Mouse (Mus musculus) stomach, postnatal 0 days (tissue): ENCODE results near the gene Gm29797. TPM values are rescaled to one million over a fixed set of nuclear protein-coding genes. Genes with fewer than 3 reads are reported as not detected.

Experiments
- ATAC-seq: fragments of 200-750 bp; cut with Nextera tagmentation; 2 replicates; pipeline ENCODE4 v1.8.0; 2017; ENCODE audit not compliant: low FRiP score, low TSS enrichment
- DNase-seq: peaks from one replicate; pipeline ENCODE4 v3.0.0-alpha.2; 2016; ENCODE audit warnings: low spot score
- H3K27ac ChIP-seq: fragments of 300-500 bp; sonication (generic); replicated peaks from 2 replicates; pipeline ENCODE4 v1.5.1; 2014; ENCODE audit warnings: mild to moderate bottlenecking, control low read depth
- H3K27me3 ChIP-seq: fragments of 300-500 bp; sonication (generic); 2 replicates; pipeline ENCODE4 v1.6.1; 2014; ENCODE audit warnings: low read length; ENCODE audit not compliant: control insufficient read depth, insufficient read depth
- H3K36me3 ChIP-seq: fragments of 300-500 bp; sonication (generic); 2 replicates; pipeline ENCODE4 v1.6.1; 2014; ENCODE audit warnings: low read length, mixed read lengths; ENCODE audit not compliant: control insufficient read depth, insufficient read depth
- H3K4me1 ChIP-seq: fragments of 300-500 bp; sonication (generic); replicated peaks from 2 replicates; pipeline ENCODE4 v1.6.1; 2014; ENCODE audit warnings: antibody characterized with exemption; ENCODE audit not compliant: control insufficient read depth, insufficient read depth
- H3K4me2 ChIP-seq: fragments of 300-500 bp; sonication (generic); replicated peaks from 2 replicates; pipeline ENCODE4 v1.6.1; 2014; ENCODE audit warnings: low read depth, mild to moderate bottlenecking, control low read depth, moderate library complexity
- H3K4me3 ChIP-seq: fragments of 300-500 bp; sonication (generic); 2 replicates; pipeline ENCODE4 v1.5.1; 2014; ENCODE audit warnings: low read depth, low read length, control low read depth
- H3K9ac ChIP-seq: fragments of 300-500 bp; sonication (generic); 2 replicates; pipeline ENCODE4 v1.6.1; 2014; ENCODE audit warnings: mild to moderate bottlenecking, low read length, control low read depth, mixed read lengths
- H3K9me3 ChIP-seq: fragments of 300-500 bp; sonication (generic); 2 replicates; pipeline ENCODE4 v1.6.1; 2016; ENCODE audit warnings: low read length; ENCODE audit not compliant: control insufficient read depth
- CTCF ChIP-seq: IDR thresholded peaks from 2 replicates; pipeline ENCODE4 v1.5.1; 2016; ENCODE audit warnings: antibody characterized with exemption, low read depth, mild to moderate bottlenecking, moderate library complexity
- EP300 ChIP-seq: optimal IDR thresholded peaks from 2 replicates; pipeline ENCODE3; 2016; ENCODE audit warnings: antibody characterized with exemption
- WGBS: fragments of 180-500 bp; shearing (Covaris S2); extraction: QIAGEN DNeasy Blood & Tissue Kit; methylation state at CpG from one replicate; pipeline ENCODE4 v1.1.7; 2014; 5-methylcytosine and 5-hydroxymethylcytosine counted together
- polyA plus RNA-seq: library from polyadenylated mRNA; unstranded; fragments of >200 nt; fragmentation: Nextera tagmentation; extraction: Ambion mirVana; gene quantifications from 2 replicates; pipeline ENCODE4 v1.2.1, GENCODE M21; 2015

Gm29797 gene
- polyA plus RNA-seq, 1 experiment from 2014 or later = not detected

DNA sequence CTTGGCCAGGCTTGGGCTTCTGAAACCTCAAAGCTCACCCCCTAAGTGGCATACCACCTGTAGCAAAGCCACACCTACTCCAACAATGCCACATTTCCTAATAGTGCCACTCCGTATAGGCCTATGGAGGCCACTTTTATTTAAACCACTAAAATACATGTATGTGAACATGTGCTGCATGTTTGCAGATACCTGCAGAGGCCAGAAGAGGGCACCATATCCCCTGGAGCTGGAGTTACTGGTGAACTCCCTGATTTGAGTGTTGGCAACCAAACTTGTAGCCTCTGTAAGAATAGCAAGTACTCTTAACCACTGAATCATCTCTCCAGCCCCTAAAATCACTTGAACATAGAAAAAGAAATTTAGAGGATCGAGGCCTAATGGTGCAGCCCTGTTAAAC lies 12.5 kb upstream of the Gm29797 start:
- DNase-seq (peak; percentile 46), ATAC-seq (no peak)
- TF ChIP-seq EP300 = no peak
- TF ChIP-seq CTCF = peak; percentile 80
- Histone ChIP-seq H3K36me3 (peaks cover 33% of the 10 kb centered on the region), H3K4me2 (no peak overlapping the region), H3K27ac (no peak overlapping the region), H3K27me3 (no peaks in the 10 kb centered on the region), H3K9me3 (no peaks in the 10 kb centered on the region), H3K4me3 (no peak overlapping the region), H3K4me1 (no peaks in the 10 kb centered on the region), H3K9ac (no peak overlapping the region)
- WGBS = 99% methylated on average over 2 of the region's 2 CpGs

DNA sequence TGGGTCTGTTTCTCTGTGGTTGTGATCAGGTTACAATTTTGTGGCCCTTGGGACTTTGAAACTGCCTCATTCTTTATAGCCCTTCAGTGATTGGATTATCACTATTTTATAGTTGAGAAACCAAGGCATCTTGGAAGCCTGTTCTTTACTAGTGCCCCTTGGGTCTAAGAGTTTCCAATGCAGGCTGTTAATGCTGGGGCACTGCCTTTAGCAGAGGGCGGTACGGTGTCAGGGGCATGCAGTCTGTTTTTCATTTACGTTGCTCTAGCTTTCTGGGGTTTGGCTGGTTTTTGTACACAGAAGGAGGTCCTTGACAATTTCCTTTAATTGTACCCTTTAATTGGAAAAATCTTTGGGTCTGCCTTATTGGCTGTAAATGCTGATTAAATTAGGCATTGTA lies 11.2 kb upstream of the Gm29797 start:
- ATAC-seq = no peak
- 92% methylated on average over 3 of the region's 3 CpGs for WGBS
- H3K36me3 ChIP-seq = peaks cover 33% of the 10 kb centered on the region

DNA sequence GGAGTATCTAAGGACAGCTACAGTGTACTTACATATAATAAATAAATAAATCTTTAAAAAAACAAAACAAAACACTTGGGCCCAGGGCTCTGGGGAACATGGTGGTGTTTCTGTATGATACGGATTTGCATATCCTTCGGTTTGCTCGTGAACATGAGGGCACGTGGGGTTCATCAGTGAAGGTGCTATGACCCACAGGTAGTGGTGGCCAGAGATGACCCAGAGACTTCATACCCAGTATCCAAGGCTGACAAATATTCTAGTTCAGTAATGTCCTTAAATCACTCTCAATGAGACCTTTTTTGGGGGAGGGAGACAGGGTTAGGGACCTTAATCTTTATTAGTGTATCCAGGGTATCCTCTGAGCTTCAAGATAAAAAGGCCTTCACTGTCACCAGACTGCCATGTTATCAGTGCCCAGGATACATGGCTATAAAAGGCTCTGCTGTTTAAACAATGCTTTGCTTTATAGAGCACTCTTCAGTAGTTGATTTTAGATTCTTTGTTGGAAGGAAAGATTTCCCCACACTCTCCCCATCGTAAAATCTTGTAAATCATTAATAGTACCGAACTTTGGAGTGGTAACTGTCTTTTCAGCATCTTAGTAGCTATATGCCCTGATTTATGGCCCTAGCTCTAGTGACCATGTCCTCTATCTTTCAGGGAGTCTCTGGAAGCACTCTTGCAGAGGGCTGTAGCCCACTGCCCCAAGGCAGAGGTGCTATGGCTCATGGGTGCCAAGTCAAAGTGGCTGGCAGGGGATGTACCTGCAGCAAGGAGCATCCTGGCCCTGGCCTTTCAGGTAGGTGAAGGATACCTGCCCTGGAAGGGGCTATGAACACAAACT lies 10.0 kb upstream of the Gm29797 start:
- 85% methylated on average over 6 of the region's 6 CpGs for WGBS
- Histone ChIP-seq H3K27ac (no peak overlapping the region), H3K4me2 (no peak overlapping the region)

More for the DNA sequence above, 11.2 kb upstream of the Gm29797 start:
- no peak for DNase-seq
- no peaks in the 10 kb centered on the region for H3K4me1 ChIP-seq
- H3K27me3 ChIP-seq = no peaks in the 10 kb centered on the region
- no peak overlapping the region for H3K4me3 ChIP-seq
- H3K9ac ChIP-seq = no peak overlapping the region
- H3K27ac ChIP-seq = no peak overlapping the region
- TF ChIP-seq CTCF = no peak
- no peak for TF ChIP-seq EP300
- H3K9me3 ChIP-seq = no peaks in the 10 kb centered on the region
- no peak overlapping the region for H3K4me2 ChIP-seq

DNA sequence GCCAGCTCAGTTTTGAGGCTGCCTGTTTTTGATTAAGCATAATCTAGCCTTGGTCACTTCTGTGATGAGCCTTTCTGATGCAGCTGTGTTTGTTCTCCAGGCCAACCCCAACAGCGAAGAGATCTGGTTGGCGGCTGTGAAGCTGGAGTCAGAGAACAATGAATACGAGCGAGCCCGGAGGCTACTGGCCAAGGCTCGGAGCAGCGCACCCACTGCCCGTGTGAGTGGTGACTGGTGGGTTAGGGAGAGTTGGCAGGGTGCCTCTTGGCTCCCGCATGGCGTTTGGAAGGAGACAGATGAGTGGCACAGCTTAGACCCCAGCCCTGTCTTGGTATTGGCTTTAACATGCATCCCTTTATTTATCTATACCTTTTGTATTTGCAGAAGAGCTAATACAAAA lies 7.9 kb upstream of the Gm29797 start:
- TF ChIP-seq EP300 (no peak), CTCF (no peak)
- H3K27me3 ChIP-seq = no peaks in the 10 kb centered on the region
- no peak overlapping the region for H3K27ac ChIP-seq
- no peaks in the 10 kb centered on the region for H3K9me3 ChIP-seq
- H3K4me3 ChIP-seq = no peak overlapping the region
- ATAC-seq (no peak), DNase-seq (no peak)
- no peaks in the 10 kb centered on the region for H3K4me1 ChIP-seq
- H3K36me3 ChIP-seq = peaks cover 43% of the 10 kb centered on the region
- H3K4me2 ChIP-seq = no peak overlapping the region
- H3K9ac ChIP-seq = no peak overlapping the region
- 92% methylated on average over 10 of the region's 10 CpGs for WGBS

More for the DNA sequence above, 10.0 kb upstream of the Gm29797 start:
- Histone ChIP-seq H3K4me1 (no peaks in the 10 kb centered on the region), H3K36me3 (peaks cover 32% of the 10 kb centered on the region), H3K4me3 (no peak overlapping the region), H3K9ac (no peak overlapping the region), H3K27me3 (no peaks in the 10 kb centered on the region), H3K9me3 (no peaks in the 10 kb centered on the region)
- no peak for TF ChIP-seq CTCF
- no peak for TF ChIP-seq EP300
- no peak for DNase-seq
- ATAC-seq = no peak

DNA sequence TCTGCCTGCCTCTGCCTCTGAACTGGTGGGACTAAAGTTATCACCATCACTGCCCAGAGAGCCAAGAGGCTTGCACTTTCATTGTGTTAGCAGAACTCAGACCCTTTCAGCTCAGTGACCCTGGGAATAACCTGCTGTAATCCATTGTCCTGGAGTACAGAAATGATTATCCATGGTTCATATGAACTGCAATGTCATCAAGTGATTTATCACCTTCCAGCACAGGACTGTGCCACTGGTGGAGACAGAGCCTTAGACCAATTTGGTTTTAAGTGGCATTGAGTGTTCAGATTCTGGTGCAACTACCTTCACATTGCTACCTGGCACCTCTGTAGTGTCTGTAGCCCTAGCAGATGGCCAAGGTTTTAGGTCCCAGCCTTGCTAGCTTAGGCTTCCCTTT lies 3.8 kb upstream of the Gm29797 start:
- no peak overlapping the region for H3K27ac ChIP-seq
- H3K4me1 ChIP-seq = no peaks in the 10 kb centered on the region
- no peaks in the 10 kb centered on the region for H3K27me3 ChIP-seq
- H3K4me3 ChIP-seq = no peak overlapping the region
- DNase-seq (no peak), ATAC-seq (no peak)
- no peak overlapping the region for H3K9ac ChIP-seq
- H3K4me2 ChIP-seq = no peak overlapping the region
- H3K9me3 ChIP-seq = no peaks in the 10 kb centered on the region
- TF ChIP-seq EP300 (no peak), CTCF (no peak)
- H3K36me3 ChIP-seq = peaks cover 43% of the 10 kb centered on the region

DNA sequence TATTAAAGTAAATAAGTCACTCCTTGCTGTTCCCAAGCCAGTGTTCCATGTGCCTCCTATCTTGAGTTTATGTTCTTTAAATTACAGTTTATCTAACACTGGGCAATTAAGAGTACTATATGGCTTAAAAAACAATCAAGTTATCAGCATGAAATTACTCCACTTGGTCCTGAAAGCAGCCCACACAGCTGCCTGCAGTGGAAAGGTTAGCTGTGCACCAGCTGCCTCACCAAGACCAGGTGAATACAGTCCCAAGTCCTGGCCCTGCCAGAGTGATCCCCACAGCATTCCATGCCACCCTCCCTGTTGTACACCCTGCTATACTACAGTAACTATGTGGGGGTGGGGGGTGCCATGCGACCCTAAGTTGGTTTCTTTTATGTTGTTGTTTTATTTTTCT lies 3.3 kb upstream of the Gm29797 start:
- Histone ChIP-seq H3K4me2 (no peak overlapping the region), H3K4me1 (no peaks in the 10 kb centered on the region), H3K4me3 (no peak overlapping the region), H3K27ac (no peak overlapping the region), H3K9me3 (no peaks in the 10 kb centered on the region), H3K9ac (no peak overlapping the region), H3K36me3 (peaks cover 38% of the 10 kb centered on the region), H3K27me3 (no peaks in the 10 kb centered on the region)
- DNase-seq (no peak), ATAC-seq (no peak)
- WGBS = 94% methylated on average over 1 of the region's 1 CpGs
- TF ChIP-seq EP300 (no peak), CTCF (no peak)
